Mouse (Mus musculus): Measurements from ENCODE around the gene Zfp74. TPM values are rescaled to one million over a fixed set of nuclear protein-coding genes. Genes with fewer than 3 reads are reported as not detected.

Zfp74 gene
- total RNA-seq (2014; fragmentation: Nextera tagmentation) (9.1 and 10.6 TPM in 2 replicates), total RNA-seq (2017) (8.4 and 9.2 TPM in 2 replicates)

- peak; percentile 88 for ATAC-seq (replicated peaks; ENCODE audit: low FRiP score, low TSS enrichment, poor library complexity, severe bottlenecking)
Measured at GRCm38 (mm10) chr7:29953513-29954401, at the start of gene Zfp74. TSS of gene Zfp74 (minus strand) at chr7:29954089.

- ATAC-seq (replicated peaks; ENCODE audit: low FRiP score, low TSS enrichment, poor library complexity, severe bottlenecking) = no peak
Measured at GRCm38 (mm10) chr7:30000601-30001000, 46.7 kb upstream of the Zfp74 start.

- ATAC-seq (replicated peaks; ENCODE audit: low FRiP score, low TSS enrichment, poor library complexity, severe bottlenecking) = no peak
Measured at GRCm38 (mm10) chr7:29995134-29995533, 41.2 kb upstream of the Zfp74 start.

- ATAC-seq (replicated peaks; ENCODE audit: low FRiP score, low TSS enrichment, poor library complexity, severe bottlenecking) = no peak
Measured at GRCm38 (mm10) chr7:29993340-29993739, 39.5 kb upstream of the Zfp74 start.

GRCm38 (mm10) chr7:29992698-29993097 lies 38.8 kb upstream of the Zfp74 start:
- no peak for ATAC-seq (replicated peaks; ENCODE audit: low FRiP score, low TSS enrichment, poor library complexity, severe bottlenecking)

GRCm38 (mm10) chr7:29989031-29989430 lies 35.1 kb upstream of the Zfp74 start:
- no peak for ATAC-seq (replicated peaks; ENCODE audit: low FRiP score, low TSS enrichment, poor library complexity, severe bottlenecking)

- ATAC-seq (replicated peaks; ENCODE audit: low FRiP score, low TSS enrichment, poor library complexity, severe bottlenecking) = no peak
Measured at GRCm38 (mm10) chr7:29987551-29987950, 33.7 kb upstream of the Zfp74 start.

GRCm38 (mm10) chr7:29986101-29986500 lies 32.2 kb upstream of the Zfp74 start:
- ATAC-seq (replicated peaks; ENCODE audit: low FRiP score, low TSS enrichment, poor library complexity, severe bottlenecking) = no peak

- ATAC-seq (replicated peaks; ENCODE audit: low FRiP score, low TSS enrichment, poor library complexity, severe bottlenecking) = peak; percentile 94
Measured at GRCm38 (mm10) chr7:29983690-29984380, 29.9 kb upstream of the Zfp74 start, which contains the start of gene Zfp568. TSS of gene Zfp568 (plus strand) at chr7:29983955.

GRCm38 (mm10) chr7:29983340-29983689 lies 29.4 kb upstream of the Zfp74 start:
- ATAC-seq (replicated peaks; ENCODE audit: low FRiP score, low TSS enrichment, poor library complexity, severe bottlenecking) = peak; percentile 56

GRCm38 (mm10) chr7:29982931-29983330 lies 29.0 kb upstream of the Zfp74 start:
- ATAC-seq (replicated peaks; ENCODE audit: low FRiP score, low TSS enrichment, poor library complexity, severe bottlenecking) = peak; percentile 66

- no peak for ATAC-seq (replicated peaks; ENCODE audit: low FRiP score, low TSS enrichment, poor library complexity, severe bottlenecking)
Measured at GRCm38 (mm10) chr7:29982341-29982740, 28.5 kb upstream of the Zfp74 start.

- no peak for ATAC-seq (replicated peaks; ENCODE audit: low FRiP score, low TSS enrichment, poor library complexity, severe bottlenecking)
Measured at GRCm38 (mm10) chr7:29981860-29982259, 28.0 kb upstream of the Zfp74 start.

GRCm38 (mm10) chr7:29981455-29981854 lies 27.6 kb upstream of the Zfp74 start:
- no peak for ATAC-seq (replicated peaks; ENCODE audit: low FRiP score, low TSS enrichment, poor library complexity, severe bottlenecking)

GRCm38 (mm10) chr7:29980761-29981160 lies 26.9 kb upstream of the Zfp74 start:
- ATAC-seq (replicated peaks; ENCODE audit: low FRiP score, low TSS enrichment, poor library complexity, severe bottlenecking) = no peak

- no peak for ATAC-seq (replicated peaks; ENCODE audit: low FRiP score, low TSS enrichment, poor library complexity, severe bottlenecking)
Measured at GRCm38 (mm10) chr7:29970686-29971085, 16.8 kb upstream of the Zfp74 start.

- 0 out of 2 replicates have a peak, but pooled peaks have one; percentile 59 for ATAC-seq (replicated peaks; ENCODE audit: low FRiP score, low TSS enrichment, poor library complexity, severe bottlenecking)
Measured at GRCm38 (mm10) chr7:29965115-29965810, 11.4 kb upstream of the Zfp74 start.

GRCm38 (mm10) chr7:29959004-29959403 lies 5.1 kb upstream of the Zfp74 start:
- ATAC-seq (replicated peaks; ENCODE audit: low FRiP score, low TSS enrichment, poor library complexity, severe bottlenecking) = no peak

GRCm38 (mm10) chr7:29958125-29958724 lies 4.3 kb upstream of the Zfp74 start:
- no peak for ATAC-seq (replicated peaks; ENCODE audit: low FRiP score, low TSS enrichment, poor library complexity, severe bottlenecking)

- ATAC-seq (replicated peaks; ENCODE audit: low FRiP score, low TSS enrichment, poor library complexity, severe bottlenecking) = no peak
Measured at GRCm38 (mm10) chr7:29956257-29956656, 2.4 kb upstream of the Zfp74 start.
